Mouse (Mus musculus): ENCODE measurements around the gene Sh2b3. TPM values are rescaled to one million over a fixed set of nuclear protein-coding genes. Genes with fewer than 3 reads are reported as not detected.

The Sh2b3 gene
- polyA plus RNA-seq, 1 experiment from 2014 or later = 16.8 TPM

DNA sequence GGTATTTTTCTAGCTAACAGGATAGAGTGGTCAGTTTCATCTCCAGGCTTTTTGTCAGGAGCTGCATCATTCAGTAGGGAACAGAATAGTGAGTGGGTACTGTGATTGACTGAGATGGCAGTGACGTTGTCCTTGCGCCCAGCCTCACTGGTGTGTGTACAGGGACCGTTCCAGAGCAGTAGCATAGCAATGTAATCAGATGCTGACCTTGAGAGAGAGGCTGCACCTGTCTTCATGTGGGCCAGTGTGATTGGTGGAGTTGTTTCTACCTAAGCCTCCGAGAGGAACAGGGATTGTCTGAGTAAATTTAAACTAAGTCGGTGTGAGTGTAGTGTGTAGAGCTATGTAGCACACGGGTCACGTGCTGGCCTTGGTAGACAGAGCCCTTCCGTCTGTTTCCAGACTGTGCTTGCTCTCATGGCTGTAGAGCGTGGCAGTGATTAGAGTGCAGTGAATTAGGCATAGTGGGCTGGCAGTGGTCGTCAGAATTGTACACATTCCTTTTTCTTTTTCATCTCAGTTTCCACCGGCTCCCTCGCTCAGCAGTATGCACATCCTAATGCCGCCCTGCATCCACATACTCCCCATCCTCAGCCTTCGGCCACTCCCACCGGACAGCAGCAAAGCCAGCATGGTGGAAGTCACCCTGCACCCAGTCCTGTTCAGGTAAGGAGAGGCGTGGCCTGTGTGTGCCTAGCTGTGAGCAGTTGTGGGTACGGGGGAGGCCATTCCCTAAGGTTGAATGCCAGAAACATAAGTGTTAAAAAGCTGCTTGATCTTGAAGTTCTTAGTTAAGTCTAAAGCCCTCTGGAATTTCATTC lies 26.9 kb downstream of the Sh2b3 start:
- Histone ChIP-seq H3K4me2 (no peak overlapping the region), H3K27ac (ENCODE audit: low read depth, low read length) (peak overlapping the region; percentile 46), H3K36me3 (ENCODE audit: control insufficient read depth, insufficient read depth, low read length) (peaks cover 24% of the 10 kb centered on the region), H3K9me3 (replicated peaks; ENCODE audit: control insufficient read depth, low read length) (no peaks in the 10 kb centered on the region), H3K9ac (ENCODE audit: low read depth, low read length) (peak overlapping the region; percentile 13), H3K4me1 (ENCODE audit: control insufficient read depth, insufficient read depth, low read length) (peaks cover 32% of the 10 kb centered on the region), H3K27me3 (ENCODE audit: control insufficient read depth, insufficient read depth, low read length) (no peaks in the 10 kb centered on the region), H3K4me3 (ENCODE audit: low read depth, low read length) (no peak overlapping the region)
- 87% methylated on average over 17 of the region's 17 CpGs for WGBS (ENCODE audit: insufficient replicate concordance)
- no peak for ATAC-seq (replicated peaks; ENCODE audit: insufficient number of reproducible peaks, low FRiP score, low TSS enrichment)

DNA sequence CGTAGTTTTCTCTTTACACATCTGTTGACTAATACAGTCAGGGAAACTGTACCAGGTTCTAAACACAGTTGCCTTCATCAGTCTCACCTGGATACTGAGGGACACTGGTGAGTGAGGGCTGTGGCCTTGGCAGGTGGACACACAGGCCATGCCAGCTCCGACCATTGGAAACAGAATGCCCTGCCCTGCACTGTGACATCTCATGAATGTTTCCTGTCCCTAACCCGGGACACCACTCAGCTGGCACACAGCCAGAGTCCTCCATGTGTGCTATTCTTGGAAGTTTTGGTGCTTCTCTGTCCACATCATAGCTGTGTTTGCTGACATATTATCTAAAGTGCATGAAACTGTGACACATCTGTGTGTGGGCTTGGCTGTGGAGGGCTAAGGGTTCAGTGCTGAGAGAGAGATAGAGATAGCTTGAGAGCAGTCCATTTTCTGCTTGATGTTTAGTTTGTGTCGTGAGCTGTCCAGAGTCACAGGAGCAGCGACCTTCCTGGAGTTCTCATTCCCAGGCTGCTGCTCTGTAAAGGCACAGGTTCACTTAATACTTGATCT lies 27.7 kb downstream of the Sh2b3 start:
- H3K27ac ChIP-seq (ENCODE audit: low read depth, low read length) = peak overlapping the region; percentile 46
- no peaks in the 10 kb centered on the region for H3K27me3 ChIP-seq (ENCODE audit: control insufficient read depth, insufficient read depth, low read length)
- no peak overlapping the region for H3K9ac ChIP-seq (ENCODE audit: low read depth, low read length)
- no peak overlapping the region for H3K4me3 ChIP-seq (ENCODE audit: low read depth, low read length)
- H3K4me2 ChIP-seq = no peak overlapping the region
- WGBS (ENCODE audit: insufficient replicate concordance) = 47% methylated on average over 5 of the region's 5 CpGs
- ATAC-seq (replicated peaks; ENCODE audit: insufficient number of reproducible peaks, low FRiP score, low TSS enrichment) = no peak
- H3K36me3 ChIP-seq (ENCODE audit: control insufficient read depth, insufficient read depth, low read length) = peaks cover 25% of the 10 kb centered on the region
- H3K4me1 ChIP-seq (ENCODE audit: control insufficient read depth, insufficient read depth, low read length) = peaks cover 32% of the 10 kb centered on the region
- no peaks in the 10 kb centered on the region for H3K9me3 ChIP-seq (replicated peaks; ENCODE audit: control insufficient read depth, low read length)

DNA sequence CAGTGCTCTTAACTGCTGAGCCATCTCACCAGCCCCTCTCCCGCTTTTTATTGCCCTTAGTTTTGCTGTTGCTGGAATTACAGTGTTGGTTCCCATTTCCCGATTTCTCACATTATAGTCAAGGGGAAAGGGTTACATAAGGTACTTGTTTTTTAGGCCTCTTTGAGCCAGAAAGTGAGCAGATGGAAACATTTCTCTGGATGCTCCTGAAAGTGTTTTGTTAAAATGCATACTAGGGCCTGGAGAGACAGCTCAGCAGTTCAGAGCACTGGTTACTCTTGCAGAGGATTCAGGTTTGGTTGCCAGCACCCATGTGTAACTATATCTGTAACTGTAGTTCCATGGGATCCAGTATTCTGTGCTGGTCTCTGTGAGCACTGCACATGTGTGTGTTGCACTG lies 29.2 kb downstream of the Sh2b3 start:
- Histone ChIP-seq H3K4me3 (ENCODE audit: low read depth, low read length) (no peak overlapping the region), H3K27ac (ENCODE audit: low read depth, low read length) (no peak overlapping the region), H3K9me3 (replicated peaks; ENCODE audit: control insufficient read depth, low read length) (no peaks in the 10 kb centered on the region), H3K36me3 (ENCODE audit: control insufficient read depth, insufficient read depth, low read length) (peaks cover 22% of the 10 kb centered on the region), H3K4me1 (ENCODE audit: control insufficient read depth, insufficient read depth, low read length) (peaks cover 32% of the 10 kb centered on the region), H3K27me3 (ENCODE audit: control insufficient read depth, insufficient read depth, low read length) (no peaks in the 10 kb centered on the region), H3K4me2 (no peak overlapping the region), H3K9ac (ENCODE audit: low read depth, low read length) (no peak overlapping the region)
- no peak for ATAC-seq (replicated peaks; ENCODE audit: insufficient number of reproducible peaks, low FRiP score, low TSS enrichment)
- 95% methylated on average over 2 of the region's 2 CpGs for WGBS (ENCODE audit: insufficient replicate concordance)

DNA sequence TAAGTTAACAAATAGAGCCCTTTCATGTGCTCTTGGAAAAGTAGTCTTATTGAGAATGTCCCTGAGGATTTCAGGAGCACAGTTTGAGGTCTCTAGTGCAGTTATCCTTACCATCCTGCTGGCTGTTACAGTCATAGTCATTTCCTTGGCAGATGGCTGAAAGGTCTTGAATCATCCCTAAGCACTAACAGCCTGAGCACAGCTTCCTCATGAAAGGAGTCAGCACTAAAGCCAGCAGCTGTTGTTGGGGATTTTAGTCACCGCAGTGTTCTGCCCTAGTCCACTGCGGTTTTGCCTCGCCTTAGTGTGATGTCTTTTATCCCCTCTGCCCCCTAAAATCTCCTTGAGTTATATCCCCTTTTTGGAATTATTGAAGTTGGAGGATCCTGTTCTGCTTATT lies 30.3 kb downstream of the Sh2b3 start:
- peaks cover 32% of the 10 kb centered on the region for H3K4me1 ChIP-seq (ENCODE audit: control insufficient read depth, insufficient read depth, low read length)
- no peak overlapping the region for H3K4me3 ChIP-seq (ENCODE audit: low read depth, low read length)
- no peak overlapping the region for H3K27ac ChIP-seq (ENCODE audit: low read depth, low read length)
- H3K9me3 ChIP-seq (replicated peaks; ENCODE audit: control insufficient read depth, low read length) = no peaks in the 10 kb centered on the region
- ATAC-seq (replicated peaks; ENCODE audit: insufficient number of reproducible peaks, low FRiP score, low TSS enrichment) = no peak
- peaks cover 24% of the 10 kb centered on the region for H3K36me3 ChIP-seq (ENCODE audit: control insufficient read depth, insufficient read depth, low read length)
- no peak overlapping the region for H3K9ac ChIP-seq (ENCODE audit: low read depth, low read length)
- 91% methylated on average over 3 of the region's 3 CpGs for WGBS (ENCODE audit: insufficient replicate concordance)
- H3K27me3 ChIP-seq (ENCODE audit: control insufficient read depth, insufficient read depth, low read length) = no peaks in the 10 kb centered on the region
- no peak overlapping the region for H3K4me2 ChIP-seq

DNA sequence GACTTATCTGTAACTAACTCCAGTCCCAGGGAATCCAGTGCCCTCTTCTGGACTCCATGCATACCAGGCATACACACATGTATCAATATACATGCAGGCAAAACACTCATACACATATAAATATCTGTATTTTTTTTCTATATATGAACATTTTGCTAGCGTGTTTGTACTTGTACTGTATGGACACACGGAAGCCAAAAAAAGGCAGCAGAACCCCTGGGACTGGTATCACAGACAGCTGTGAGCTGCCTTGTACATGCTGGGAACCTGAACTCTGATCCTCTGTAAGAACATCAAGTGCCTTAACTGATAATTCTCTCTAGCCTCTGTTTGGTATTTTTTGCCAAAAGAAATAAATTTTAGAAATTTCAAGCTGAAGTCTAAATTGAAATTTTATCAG lies 39.0 kb downstream of the Sh2b3 start:
- no peaks in the 10 kb centered on the region for H3K9me3 ChIP-seq (replicated peaks; ENCODE audit: control insufficient read depth, low read length)
- H3K4me1 ChIP-seq (ENCODE audit: control insufficient read depth, insufficient read depth, low read length) = no peaks in the 10 kb centered on the region
- H3K36me3 ChIP-seq (ENCODE audit: control insufficient read depth, insufficient read depth, low read length) = peaks cover 49% of the 10 kb centered on the region
- H3K27me3 ChIP-seq (ENCODE audit: control insufficient read depth, insufficient read depth, low read length) = no peaks in the 10 kb centered on the region
- no peak for ATAC-seq (replicated peaks; ENCODE audit: insufficient number of reproducible peaks, low FRiP score, low TSS enrichment)
- H3K9ac ChIP-seq (ENCODE audit: low read depth, low read length) = no peak overlapping the region
- H3K4me3 ChIP-seq (ENCODE audit: low read depth, low read length) = no peak overlapping the region
- no peak overlapping the region for H3K27ac ChIP-seq (ENCODE audit: low read depth, low read length)
- 91% methylated on average over 2 of the region's 2 CpGs for WGBS (ENCODE audit: insufficient replicate concordance)
- H3K4me2 ChIP-seq = no peak overlapping the region

DNA sequence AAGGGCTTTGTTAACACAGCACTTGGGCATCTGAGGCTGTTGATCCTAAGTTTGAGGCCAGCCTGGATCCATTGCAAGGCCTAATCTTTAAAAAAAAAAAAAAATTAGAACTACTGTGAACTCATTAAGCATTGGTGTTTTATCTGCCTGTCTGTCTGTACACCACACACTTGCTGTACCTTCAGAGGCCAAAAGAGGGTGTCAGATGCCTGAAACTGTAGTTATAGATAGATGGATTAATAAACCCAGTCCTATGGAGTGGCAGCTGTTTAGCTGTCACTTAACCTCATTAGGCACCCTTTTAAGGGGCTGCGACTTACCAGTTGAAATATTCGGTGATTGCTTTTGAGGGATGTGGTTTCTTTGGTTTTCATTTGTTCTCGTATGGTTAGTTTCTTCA lies 41.6 kb downstream of the Sh2b3 start:
- Histone ChIP-seq H3K4me1 (ENCODE audit: control insufficient read depth, insufficient read depth, low read length) (no peaks in the 10 kb centered on the region), H3K27me3 (ENCODE audit: control insufficient read depth, insufficient read depth, low read length) (no peaks in the 10 kb centered on the region), H3K27ac (ENCODE audit: low read depth, low read length) (no peak overlapping the region), H3K4me2 (no peak overlapping the region), H3K36me3 (ENCODE audit: control insufficient read depth, insufficient read depth, low read length) (peaks cover 42% of the 10 kb centered on the region), H3K9me3 (replicated peaks; ENCODE audit: control insufficient read depth, low read length) (no peaks in the 10 kb centered on the region), H3K9ac (ENCODE audit: low read depth, low read length) (no peak overlapping the region), H3K4me3 (ENCODE audit: low read depth, low read length) (no peak overlapping the region)
- ATAC-seq (replicated peaks; ENCODE audit: insufficient number of reproducible peaks, low FRiP score, low TSS enrichment) = no peak
- WGBS (ENCODE audit: insufficient replicate concordance) = 87% methylated on average over 3 of the region's 3 CpGs

DNA sequence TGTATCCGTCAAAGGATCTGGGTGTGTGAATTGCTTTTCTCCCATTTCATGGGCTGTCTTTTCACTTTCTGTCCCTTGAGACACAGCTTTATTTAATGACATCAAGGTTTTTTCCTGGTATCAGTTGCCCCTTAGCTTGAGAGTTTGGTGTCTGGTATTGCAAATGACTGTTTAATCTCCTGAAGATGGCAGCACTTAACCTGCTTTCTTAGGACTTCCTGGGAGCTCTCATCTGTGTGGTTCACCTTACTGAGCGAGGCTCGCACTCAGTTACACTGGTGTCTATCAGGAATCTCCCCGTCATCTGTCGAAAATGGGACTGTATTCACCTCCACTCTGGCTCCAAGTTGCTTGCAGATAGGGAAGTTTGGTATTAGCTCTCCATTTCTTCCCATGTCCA lies 46.4 kb downstream of the Sh2b3 start:
- Histone ChIP-seq H3K4me3 (ENCODE audit: low read depth, low read length) (no peak overlapping the region), H3K9ac (ENCODE audit: low read depth, low read length) (no peak overlapping the region), H3K4me1 (ENCODE audit: control insufficient read depth, insufficient read depth, low read length) (no peaks in the 10 kb centered on the region), H3K36me3 (ENCODE audit: control insufficient read depth, insufficient read depth, low read length) (peaks cover 36% of the 10 kb centered on the region), H3K27ac (ENCODE audit: low read depth, low read length) (no peak overlapping the region), H3K27me3 (ENCODE audit: control insufficient read depth, insufficient read depth, low read length) (no peaks in the 10 kb centered on the region), H3K4me2 (no peak overlapping the region), H3K9me3 (replicated peaks; ENCODE audit: control insufficient read depth, low read length) (no peaks in the 10 kb centered on the region)
- no peak for ATAC-seq (replicated peaks; ENCODE audit: insufficient number of reproducible peaks, low FRiP score, low TSS enrichment)
- WGBS (ENCODE audit: insufficient replicate concordance) = 90% methylated on average over 5 of the region's 5 CpGs

DNA sequence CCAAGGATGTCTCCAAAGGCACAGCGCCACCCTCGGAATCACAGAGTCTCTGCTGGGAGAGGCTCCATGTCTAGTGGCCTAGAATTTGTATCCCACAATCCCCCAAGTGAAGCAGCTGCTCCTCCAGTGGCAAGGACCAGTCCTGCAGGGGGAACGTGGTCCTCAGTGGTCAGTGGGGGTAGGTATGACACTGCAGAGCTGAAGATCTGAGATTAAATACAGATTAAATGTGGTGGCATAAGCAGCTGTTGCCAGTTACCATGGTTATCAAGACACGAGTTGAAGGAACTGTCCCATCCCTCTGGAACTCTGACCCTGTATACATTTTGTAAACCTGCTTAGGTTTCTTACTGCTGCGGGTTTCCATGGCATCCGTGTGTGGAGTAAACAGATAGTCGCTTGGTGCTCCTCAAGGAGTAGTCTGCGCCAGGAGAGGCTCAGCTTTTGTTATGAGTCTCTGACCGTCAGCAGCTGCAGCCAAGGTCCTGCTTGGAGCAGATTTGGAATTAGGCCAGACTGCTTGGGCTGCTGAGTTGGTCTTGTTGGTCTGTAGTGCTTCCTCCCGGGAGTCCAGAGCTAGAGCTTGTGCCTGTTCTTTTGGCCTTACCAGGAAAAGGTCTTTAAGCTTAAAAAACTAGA lies 53.5 kb downstream of the Sh2b3 start:
- no peak overlapping the region for H3K4me3 ChIP-seq (ENCODE audit: low read depth, low read length)
- H3K36me3 ChIP-seq (ENCODE audit: control insufficient read depth, insufficient read depth, low read length) = peaks cover 24% of the 10 kb centered on the region
- H3K4me2 ChIP-seq = no peak overlapping the region
- 79% methylated on average over 10 of the region's 10 CpGs for WGBS (ENCODE audit: insufficient replicate concordance)
- no peak overlapping the region for H3K27ac ChIP-seq (ENCODE audit: low read depth, low read length)
- H3K4me1 ChIP-seq (ENCODE audit: control insufficient read depth, insufficient read depth, low read length) = no peaks in the 10 kb centered on the region
- no peak overlapping the region for H3K9ac ChIP-seq (ENCODE audit: low read depth, low read length)
- H3K9me3 ChIP-seq (replicated peaks; ENCODE audit: control insufficient read depth, low read length) = no peaks in the 10 kb centered on the region
- no peak for ATAC-seq (replicated peaks; ENCODE audit: insufficient number of reproducible peaks, low FRiP score, low TSS enrichment)
- no peaks in the 10 kb centered on the region for H3K27me3 ChIP-seq (ENCODE audit: control insufficient read depth, insufficient read depth, low read length)

All from heart, embryonic 11.5 days (tissue).